Mouse (Mus musculus) heart, embryonic 16.5 days (tissue): ENCODE measurements around the gene Ptpn5. TPM values are rescaled to one million over a fixed set of nuclear protein-coding genes. Genes with fewer than 3 reads are reported as not detected.
A peak's percentile ranks its signal among the peaks of the same experiment; 100 is the strongest.

Experiments
- ATAC-seq: fragments of 200-750 bp; cut with Nextera tagmentation; replicated peaks from 2 replicates; pipeline ENCODE4 v1.8.0; 2017; ENCODE audit warnings: moderate number of reproducible peaks; ENCODE audit not compliant: insufficient read depth, low FRiP score; ENCODE audit errors: extremely low read depth
- H3K27ac ChIP-seq: fragments of 300-500 bp; sonication (generic); 2 replicates; pipeline ENCODE4 v1.5.1; 2014; ENCODE audit warnings: mild to moderate bottlenecking, low read length, control low read depth, moderate library complexity
- H3K27me3 ChIP-seq: fragments of 300-500 bp; sonication (generic); 2 replicates; pipeline ENCODE4 v1.6.1; 2014; ENCODE audit warnings: low read length, mixed read lengths; ENCODE audit not compliant: control insufficient read depth, insufficient read depth
- H3K36me3 ChIP-seq: fragments of 300-500 bp; sonication (generic); 2 replicates; pipeline ENCODE4 v1.6.1; 2014; ENCODE audit not compliant: control insufficient read depth, insufficient read depth
- H3K4me1 ChIP-seq: fragments of 300-500 bp; sonication (generic); 2 replicates; pipeline ENCODE4 v1.6.1; 2014; ENCODE audit warnings: low read length, mixed read lengths; ENCODE audit not compliant: control insufficient read depth, insufficient read depth
- H3K4me2 ChIP-seq: fragments of 300-500 bp; sonication (generic); 2 replicates; pipeline ENCODE4 v1.6.1; 2014; ENCODE audit warnings: low read depth, mild to moderate bottlenecking, control low read depth, low read length
- H3K4me3 ChIP-seq: fragments of 300-500 bp; sonication (generic); 2 replicates; pipeline ENCODE4 v1.5.1; 2014; ENCODE audit warnings: mild to moderate bottlenecking, control low read depth, low read length
- H3K9ac ChIP-seq: fragments of 300-500 bp; sonication (generic); 2 replicates; pipeline ENCODE4 v1.6.1; 2014; ENCODE audit warnings: low read length, control low read depth
- H3K9me3 ChIP-seq: fragments of 300-500 bp; sonication (generic); replicated peaks from 2 replicates; pipeline ENCODE4 v1.6.1; 2016; ENCODE audit warnings: low read length; ENCODE audit not compliant: control insufficient read depth
- WGBS: fragments of 180-500 bp; shearing (Covaris S2); extraction: QIAGEN DNeasy Blood & Tissue Kit; methylation state at CpG from one replicate; pipeline ENCODE4 v1.1.7; 2014; 5-methylcytosine and 5-hydroxymethylcytosine counted together
- polyA plus RNA-seq: library from polyadenylated mRNA; unstranded; fragments of >200 nt; fragmentation: Nextera tagmentation; extraction: Ambion mirVana; gene quantifications from 2 replicates; pipeline ENCODE4 v1.2.1, GENCODE M21; 2015

The Ptpn5 gene
- polyA plus RNA-seq, 1 experiment from 2014 or later = 0.29 TPM

- no peaks in the 10 kb centered on the region for H3K27me3 ChIP-seq
- ATAC-seq = no peak
- H3K9ac ChIP-seq = no peak overlapping the region
- no peaks in the 10 kb centered on the region for H3K36me3 ChIP-seq
- 80% methylated on average over 7 of the region's 7 CpGs for WGBS
- no peaks in the 10 kb centered on the region for H3K4me1 ChIP-seq
- no peak overlapping the region for H3K27ac ChIP-seq
- H3K4me3 ChIP-seq = no peak overlapping the region
- H3K4me2 ChIP-seq = no peak overlapping the region
- no peaks in the 10 kb centered on the region for H3K9me3 ChIP-seq
Measured at GRCm38 (mm10) chr7:47148298-47148697, 14.8 kb upstream of the Ptpn5 start.

- no peaks in the 10 kb centered on the region for H3K27me3 ChIP-seq
- H3K4me3 ChIP-seq = no peak overlapping the region
- H3K27ac ChIP-seq = no peak overlapping the region
- H3K9me3 ChIP-seq = no peaks in the 10 kb centered on the region
- H3K9ac ChIP-seq = no peak overlapping the region
- no peaks in the 10 kb centered on the region for H3K36me3 ChIP-seq
- no peak overlapping the region for H3K4me2 ChIP-seq
- whole genome bisulfite sequencing = 55% methylated on average over 12 of the region's 12 CpGs
- H3K4me1 ChIP-seq = no peaks in the 10 kb centered on the region
- no peak for ATAC-seq
Measured at GRCm38 (mm10) chr7:47146034-47146812, 12.7 kb upstream of the Ptpn5 start.

DNA sequence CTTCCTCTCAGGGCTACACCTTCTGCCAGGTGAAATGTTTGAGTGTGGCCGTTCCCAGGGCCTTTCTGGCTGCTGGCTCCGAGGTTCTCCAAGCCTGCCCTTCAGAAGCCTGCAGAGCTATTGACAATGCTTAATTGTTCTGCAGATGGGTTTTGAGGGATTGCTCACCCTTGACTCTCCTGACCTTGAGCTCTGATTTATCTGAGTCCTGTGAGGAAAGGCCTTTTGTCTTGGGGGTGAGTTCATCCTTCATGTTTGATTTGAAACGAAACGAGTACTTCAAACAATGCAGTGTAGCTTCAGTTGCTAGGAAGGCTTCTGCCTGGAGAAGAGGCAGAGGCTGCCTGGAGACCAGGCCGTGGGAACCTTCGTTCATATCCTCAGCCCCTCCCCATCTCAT lies 10.8 kb upstream of the Ptpn5 start:
- Histone ChIP-seq H3K4me2 (no peak overlapping the region), H3K9ac (no peak overlapping the region), H3K27ac (no peak overlapping the region), H3K36me3 (no peaks in the 10 kb centered on the region), H3K4me1 (no peaks in the 10 kb centered on the region), H3K9me3 (no peaks in the 10 kb centered on the region), H3K27me3 (no peaks in the 10 kb centered on the region), H3K4me3 (no peak overlapping the region)
- WGBS = 32% methylated on average over 6 of the region's 6 CpGs
- ATAC-seq = no peak

DNA sequence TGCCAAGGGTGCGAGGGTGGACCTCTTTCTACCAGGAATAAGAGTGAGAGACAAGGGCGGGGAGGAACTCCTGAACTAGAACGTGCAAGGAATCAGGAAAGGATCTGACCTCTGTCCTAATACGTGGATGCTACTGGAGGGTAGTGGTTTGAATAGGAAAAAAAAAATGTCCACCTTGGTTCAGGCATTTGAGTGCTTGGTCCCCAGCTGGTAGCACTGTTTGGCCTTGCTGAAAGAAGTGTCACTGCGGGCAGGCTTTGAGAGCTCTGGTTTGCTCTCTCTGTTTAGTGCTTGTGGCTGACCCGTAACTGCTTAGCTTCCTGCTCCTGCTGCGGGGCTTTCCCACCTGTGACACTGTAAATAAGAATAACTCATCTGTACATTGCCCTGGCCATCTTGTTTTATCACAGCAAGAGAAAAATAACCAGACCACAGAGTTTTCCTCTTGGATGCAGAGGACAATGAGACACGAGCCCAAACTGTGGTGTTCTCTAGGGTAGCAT lies 6.4 kb upstream of the Ptpn5 start:
- peaks cover 8% of the 10 kb centered on the region for H3K27me3 ChIP-seq
- no peak for ATAC-seq
- H3K36me3 ChIP-seq = no peaks in the 10 kb centered on the region
- H3K9me3 ChIP-seq = no peaks in the 10 kb centered on the region
- no peak overlapping the region for H3K4me2 ChIP-seq
- WGBS = 69% methylated on average over 8 of the region's 8 CpGs
- no peak overlapping the region for H3K9ac ChIP-seq
- H3K27ac ChIP-seq = no peak overlapping the region
- no peak overlapping the region for H3K4me3 ChIP-seq
- H3K4me1 ChIP-seq = no peaks in the 10 kb centered on the region

GRCm38 (mm10) chr7:47134570-47134969 lies 1.1 kb upstream of the Ptpn5 start:
- Histone ChIP-seq H3K4me1 (peaks cover 7% of the 10 kb centered on the region; the same call in 1 of the 2 replicates), H3K9me3 (no peaks in the 10 kb centered on the region), H3K27me3 (peaks cover 54% of the 10 kb centered on the region), H3K4me3 (no peak overlapping the region), H3K36me3 (no peaks in the 10 kb centered on the region), H3K4me2 (no peak overlapping the region), H3K9ac (no peak overlapping the region), H3K27ac (no peak overlapping the region)
- ATAC-seq = no peak
- 34% methylated on average over 5 of the region's 5 CpGs for WGBS

DNA sequence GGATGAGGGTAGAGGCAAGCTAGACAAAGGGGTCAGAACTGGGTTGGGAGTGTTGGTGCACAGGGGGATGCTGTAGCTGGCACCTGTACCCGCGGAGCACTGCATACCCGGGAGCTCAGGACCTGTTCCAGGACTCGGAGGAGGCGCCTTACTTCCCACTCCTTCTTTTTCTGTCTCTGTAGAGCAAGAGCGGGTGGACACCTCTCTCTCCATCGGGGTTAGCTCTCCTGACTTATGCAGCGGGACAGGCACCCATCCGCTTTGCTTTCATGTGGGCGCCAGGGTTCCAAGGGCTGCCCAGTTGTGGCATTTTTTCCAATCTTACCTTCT lies 588 bp downstream of the Ptpn5 start:
- Histone ChIP-seq H3K4me3 (peak overlapping the region; percentile 63), H3K9ac (no peak overlapping the region), H3K27me3 (peaks cover 61% of the 10 kb centered on the region), H3K27ac (no peak overlapping the region), H3K4me1 (peaks cover 7% of the 10 kb centered on the region; the same call in 1 of the 2 replicates), H3K4me2 (peak overlapping the region; percentile 95), H3K9me3 (no peaks in the 10 kb centered on the region), H3K36me3 (no peaks in the 10 kb centered on the region)
- ATAC-seq = no peak
- WGBS = 1% methylated on average over 10 of the region's 10 CpGs

DNA sequence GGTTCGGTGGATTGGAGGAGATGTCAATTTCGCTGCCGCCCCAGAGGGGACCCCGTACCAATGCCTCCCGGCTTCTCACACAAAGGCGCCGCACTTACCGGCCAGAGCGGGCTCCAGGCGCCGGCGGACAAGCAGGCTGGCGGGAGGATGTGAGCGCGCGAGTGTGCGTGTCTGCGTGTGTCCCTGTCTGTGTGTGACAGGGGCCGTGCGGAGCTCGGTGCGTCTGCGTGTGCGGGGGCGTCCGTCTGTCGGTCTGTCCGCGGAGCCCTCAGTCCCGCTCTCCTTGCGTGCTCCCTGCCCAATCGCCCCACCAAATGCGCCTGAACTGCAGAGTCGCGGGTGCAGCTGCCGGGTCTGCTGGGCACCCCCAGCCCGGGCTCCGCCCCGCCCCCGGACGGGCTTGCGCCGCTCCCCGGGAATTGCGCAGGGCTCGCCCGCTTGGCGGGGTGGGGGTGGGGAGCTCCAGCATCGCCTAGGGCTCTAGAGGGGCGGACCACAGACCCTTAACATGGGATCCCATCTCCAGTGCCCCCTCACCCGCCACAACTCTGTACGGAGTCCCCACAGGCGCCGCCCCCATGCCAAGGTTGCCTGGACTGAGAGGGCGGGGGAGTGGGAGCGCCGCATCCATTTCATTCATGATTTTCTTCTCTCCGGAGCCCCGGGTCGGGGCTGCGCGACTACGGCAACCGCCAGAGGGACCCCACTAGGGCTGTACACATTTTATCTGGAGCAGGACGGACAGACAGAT lies 1.1 kb downstream of the Ptpn5 start:
- H3K9ac ChIP-seq = peak overlapping the region; percentile 45; the same call in 1 of the 2 replicates
- under 1% methylated on average over 65 of the region's 65 CpGs for WGBS
- H3K4me2 ChIP-seq = peak overlapping the region; percentile 95
- H3K27me3 ChIP-seq = peaks cover 61% of the 10 kb centered on the region
- peak overlapping the region; percentile 63 for H3K4me3 ChIP-seq
- no peaks in the 10 kb centered on the region for H3K9me3 ChIP-seq
- no peak overlapping the region for H3K27ac ChIP-seq
- ATAC-seq = no peak; the same call in 1 of the 2 replicates
- H3K36me3 ChIP-seq = no peaks in the 10 kb centered on the region
- peaks cover 7% of the 10 kb centered on the region; the same call in 1 of the 2 replicates for H3K4me1 ChIP-seq

DNA sequence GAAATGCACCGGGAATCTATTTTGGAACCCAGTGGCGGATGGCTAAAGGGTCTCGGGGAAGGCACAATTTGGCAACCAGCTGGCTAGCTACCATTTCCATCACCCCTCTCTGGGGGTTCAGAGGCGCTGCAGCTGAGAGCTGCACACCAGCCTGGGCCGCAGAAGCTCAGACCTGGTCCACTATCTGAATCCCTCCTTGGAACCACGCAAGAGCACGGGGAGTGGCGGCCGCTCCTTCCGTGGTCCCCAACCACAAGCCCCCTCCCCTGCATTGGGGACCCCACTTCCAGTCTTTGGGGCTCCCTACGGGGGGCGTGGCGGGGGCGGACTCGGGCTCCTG lies 1.7 kb downstream of the Ptpn5 start:
- no peak for ATAC-seq
- H3K27me3 ChIP-seq = peaks cover 61% of the 10 kb centered on the region

GRCm38 (mm10) chr7:47131258-47131657 lies 2.2 kb downstream of the Ptpn5 start:
- Histone ChIP-seq H3K36me3 (no peaks in the 10 kb centered on the region), H3K9me3 (no peaks in the 10 kb centered on the region), H3K27me3 (peaks cover 61% of the 10 kb centered on the region), H3K9ac (no peak overlapping the region), H3K4me1 (peaks cover 7% of the 10 kb centered on the region; the same call in 1 of the 2 replicates), H3K4me2 (no peak overlapping the region), H3K4me3 (no peak overlapping the region), H3K27ac (no peak overlapping the region)
- 31% methylated on average over 8 of the region's 8 CpGs for WGBS
- no peak for ATAC-seq

More for the DNA sequence above, 1.7 kb downstream of the Ptpn5 start:
- H3K9me3 ChIP-seq = no peaks in the 10 kb centered on the region
- no peak overlapping the region for H3K9ac ChIP-seq
- no peaks in the 10 kb centered on the region for H3K36me3 ChIP-seq
- peak overlapping the region; percentile 63 for H3K4me3 ChIP-seq
- 3% methylated on average over 15 of the region's 15 CpGs for WGBS
- peaks cover 7% of the 10 kb centered on the region; the same call in 1 of the 2 replicates for H3K4me1 ChIP-seq
- peak overlapping the region; percentile 95 for H3K4me2 ChIP-seq
- no peak overlapping the region for H3K27ac ChIP-seq
